Comparison of ENCODE assay signal across 9 mouse cellular contexts in the genomic region with DNA sequence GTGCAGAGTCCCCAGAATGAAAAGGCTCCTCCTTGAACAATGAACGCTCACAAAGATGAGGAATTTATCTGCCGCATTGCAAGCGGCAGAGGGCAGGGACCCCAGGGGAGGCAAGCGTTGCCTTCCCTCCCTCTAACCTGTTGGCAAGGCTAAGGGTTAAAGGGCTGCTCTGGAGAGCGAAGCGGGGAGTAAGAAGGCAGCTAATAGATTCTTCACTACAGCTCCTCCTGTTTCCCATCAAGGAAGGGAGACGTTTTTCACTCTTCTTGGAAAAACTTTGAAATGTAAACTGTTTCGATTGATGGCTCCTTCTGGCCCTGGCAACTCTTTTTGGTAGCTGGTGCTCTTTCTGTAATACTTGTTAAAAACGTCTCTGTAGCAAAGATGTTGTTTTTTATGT.
DNase-seq lines count a peak whose midpoint lies in the region; ATAC-seq lines count a peak whose summit lies in the region.
"Had no signal": no experiment of that assay in that cellular context is flagged by ENCODE, and none has a peak within 500 bp of the region (broad histone marks: within the 10 kb centered on the region; RNA-seq: fewer than 3 reads in every experiment).

No protein-coding gene starts in this region.

- H3K9ac ChIP-seq in heart, embryonic 11.5 days (ENCODE audit: low read depth, low read length): 0 out of 2 replicates have a peak overlapping the region, but pooled peaks have one; percentile 40
- peak overlapping the region; percentile 42 for H3K9ac ChIP-seq in midbrain, embryonic 13.5 days (replicated peaks)

- intact Hi-C loops in heart, postnatal 25 days (cut with DNase I): loop anchor here (2.0 to 10.0 kb wide), 2 partner anchors 1579 to 1711 kb away; no protein-coding TSS in a partner anchor

- H3K27me3 ChIP-seq in heart, embryonic 11.5 days (ENCODE audit: control insufficient read depth, insufficient read depth, low read length): no peaks in the 10 kb centered on the region
- H3K27me3 ChIP-seq in hindbrain, embryonic 10.5 days (ENCODE audit: insufficient read depth, poor library complexity, severe bottlenecking): no peaks in the 10 kb centered on the region
- H3K27me3 ChIP-seq in midbrain, embryonic 13.5 days: no peaks in the 10 kb centered on the region

- DNase-seq in heart, postnatal 25 days (ENCODE audit: low spot score): no peak
- peak; percentile 62 for DNase-seq in brain, embryonic 18.5 days (ENCODE audit: low read depth, low spot score)
- peak; percentile 41 for DNase-seq in hindbrain, embryonic 10.5 days (ENCODE audit: low spot score)
- DNase-seq in Muller cell, postnatal 12 days (ENCODE audit: inconsistent ontology term): no peak
- no peak for DNase-seq in testis, postnatal 10 days (ENCODE audit: low spot score)
- DNase-seq: adrenal gland, adult 8-10 months had no signal

- no peaks in the 10 kb centered on the region for H3K9me3 ChIP-seq in heart, embryonic 11.5 days (replicated peaks; ENCODE audit: control insufficient read depth, low read length)
- no peaks in the 10 kb centered on the region for H3K9me3 ChIP-seq in hindbrain, embryonic 10.5 days
- no peaks in the 10 kb centered on the region for H3K9me3 ChIP-seq in midbrain, embryonic 13.5 days

- H3K36me3 ChIP-seq in heart, embryonic 11.5 days (ENCODE audit: control insufficient read depth, insufficient read depth, low read length): no peaks in the 10 kb centered on the region
- no peaks in the 10 kb centered on the region for H3K36me3 ChIP-seq in hindbrain, embryonic 10.5 days
- H3K36me3 ChIP-seq in midbrain, embryonic 13.5 days: no peaks in the 10 kb centered on the region

- no peak for ATAC-seq in heart, embryonic 11.5 days (replicated peaks; ENCODE audit: insufficient number of reproducible peaks, low FRiP score, low TSS enrichment)
- no peak for ATAC-seq in midbrain, embryonic 13.5 days
- no peak for ATAC-seq in erythroid progenitor cell, adult 5-6 weeks (replicated peaks; ENCODE audit: low FRiP score, poor library complexity, severe bottlenecking)

- peak overlapping the region; percentile 22 for H3K4me3 ChIP-seq in heart, embryonic 11.5 days (ENCODE audit: low read depth, low read length)
- peak overlapping the region; percentile 41 for H3K4me3 ChIP-seq in hindbrain, embryonic 10.5 days
- H3K4me3 ChIP-seq in midbrain, embryonic 13.5 days (replicated peaks): peak overlapping the region; percentile 29

- peak overlapping the region; percentile 64 for H3K4me2 ChIP-seq in heart, embryonic 11.5 days
- peak overlapping the region; percentile 53 for H3K4me2 ChIP-seq in midbrain, embryonic 13.5 days (replicated peaks)

- 10% methylated on average over 9 of the region's 9 CpGs for WGBS in heart, embryonic 11.5 days (ENCODE audit: insufficient replicate concordance)
- 4% methylated on average over 9 of the region's 9 CpGs for WGBS in hindbrain, embryonic 10.5 days
- 5% methylated on average over 9 of the region's 9 CpGs for WGBS in midbrain, embryonic 13.5 days

- H3K4me1 ChIP-seq in heart, embryonic 11.5 days (ENCODE audit: control insufficient read depth, insufficient read depth, low read length): peaks cover 2% of the 10 kb centered on the region; the same call in 1 of the 2 replicates
- peaks cover 14% of the 10 kb centered on the region for H3K4me1 ChIP-seq in hindbrain, embryonic 10.5 days (replicated peaks)
- H3K4me1 ChIP-seq in midbrain, embryonic 13.5 days (replicated peaks): peaks cover 14% of the 10 kb centered on the region

- H3K27ac ChIP-seq in heart, embryonic 11.5 days (ENCODE audit: low read depth, low read length): no peak overlapping the region
- no peak overlapping the region for H3K27ac ChIP-seq in hindbrain, embryonic 10.5 days
- H3K27ac ChIP-seq in midbrain, embryonic 13.5 days: no peak overlapping the region

Comparison
In these comparisons a context has a peak if more than half of its experiments do, and no peak if none do; other contexts are left out.
1. DNase-seq: peak in brain, embryonic 18.5 days (single experiment) and hindbrain, embryonic 10.5 days (single experiment); none in heart, postnatal 25 days (single experiment), Muller cell, postnatal 12 days (single experiment) and testis, postnatal 10 days (single experiment).
2. Peak in every context shown above with its lines, with median percentiles within 50 percentile points of each other: H3K4me3 ChIP-seq.